Mouse (Mus musculus) C2C12 (cell line): Measurements from ENCODE around the gene Uck2. TPM values are rescaled to one million over a fixed set of nuclear protein-coding genes. Genes with fewer than 3 reads are reported as not detected.

Experiments
- H3K27me3 ChIP-seq: one replicate; pipeline ENCODE4 v1.6.1; 2011; ENCODE audit not compliant: control insufficient read depth, insufficient read depth, insufficient read length
- H3K36me3 ChIP-seq: one replicate; pipeline ENCODE4 v1.6.1; 2011; ENCODE audit not compliant: control insufficient read depth, insufficient read depth
- H3K4me3 ChIP-seq: one replicate; pipeline ENCODE4 v1.5.1; 2011; ENCODE audit warnings: mild to moderate bottlenecking, control low read depth; ENCODE audit not compliant: poor library complexity, insufficient read depth, severe bottlenecking
- H3K79me2 ChIP-seq: one replicate; pipeline ENCODE4 v1.6.1; 2011; ENCODE audit not compliant: control insufficient read depth, insufficient read depth
- H3K79me3 ChIP-seq: one replicate; pipeline ENCODE4 v1.6.1; 2011; ENCODE audit warnings: low read depth, control low read depth
- H3ac ChIP-seq: one replicate; pipeline ENCODE3; 2011; ENCODE audit warnings: low read depth; ENCODE audit not compliant: control insufficient read depth, insufficient read length
- CEBPB ChIP-seq: IDR thresholded peaks from one replicate; pipeline ENCODE4 v1.6.1; 2011; ENCODE audit warnings: low read depth, mild to moderate bottlenecking, control low read depth, moderate library complexity
- CTCF ChIP-seq: IDR thresholded peaks from one replicate; pipeline ENCODE4 v1.5.1; 2011; ENCODE audit not compliant: control insufficient read depth, insufficient read depth, insufficient read length
- FOSL1 ChIP-seq: IDR thresholded peaks from one replicate; pipeline ENCODE4 v1.8.0; 2011; ENCODE audit warnings: mild to moderate bottlenecking, low read length; ENCODE audit not compliant: poor library complexity, insufficient read depth, severe bottlenecking
- MAX ChIP-seq: IDR thresholded peaks from one replicate; pipeline ENCODE4 v1.6.1; 2011; ENCODE audit warnings: mild to moderate bottlenecking, control low read depth
- MYOD1 ChIP-seq: IDR thresholded peaks from one replicate; pipeline ENCODE4 v1.6.1; 2011; ENCODE audit warnings: low read depth; ENCODE audit not compliant: control insufficient read depth, insufficient read length
- MYOG ChIP-seq: IDR thresholded peaks from one replicate; pipeline ENCODE4 v1.6.1; 2011; ENCODE audit not compliant: control insufficient read depth, insufficient read length; ENCODE audit errors: extremely low read depth
- USF1 ChIP-seq: IDR thresholded peaks from one replicate; pipeline ENCODE4 v1.6.1; 2011; ENCODE audit warnings: low read depth, mild to moderate bottlenecking, control low read depth, moderate library complexity
- polyA plus RNA-seq: library from polyadenylated mRNA; unstranded; fragments of >200 nt; fragmentation: generic; extraction: Trizol; gene quantifications from one replicate; pipeline ENCODE4 v1.2.1, GENCODE M21; 2012; ENCODE audit warnings: missing spikeins

Gene Uck2
- polyA plus RNA-seq, 1 experiment = 104 TPM

DNA sequence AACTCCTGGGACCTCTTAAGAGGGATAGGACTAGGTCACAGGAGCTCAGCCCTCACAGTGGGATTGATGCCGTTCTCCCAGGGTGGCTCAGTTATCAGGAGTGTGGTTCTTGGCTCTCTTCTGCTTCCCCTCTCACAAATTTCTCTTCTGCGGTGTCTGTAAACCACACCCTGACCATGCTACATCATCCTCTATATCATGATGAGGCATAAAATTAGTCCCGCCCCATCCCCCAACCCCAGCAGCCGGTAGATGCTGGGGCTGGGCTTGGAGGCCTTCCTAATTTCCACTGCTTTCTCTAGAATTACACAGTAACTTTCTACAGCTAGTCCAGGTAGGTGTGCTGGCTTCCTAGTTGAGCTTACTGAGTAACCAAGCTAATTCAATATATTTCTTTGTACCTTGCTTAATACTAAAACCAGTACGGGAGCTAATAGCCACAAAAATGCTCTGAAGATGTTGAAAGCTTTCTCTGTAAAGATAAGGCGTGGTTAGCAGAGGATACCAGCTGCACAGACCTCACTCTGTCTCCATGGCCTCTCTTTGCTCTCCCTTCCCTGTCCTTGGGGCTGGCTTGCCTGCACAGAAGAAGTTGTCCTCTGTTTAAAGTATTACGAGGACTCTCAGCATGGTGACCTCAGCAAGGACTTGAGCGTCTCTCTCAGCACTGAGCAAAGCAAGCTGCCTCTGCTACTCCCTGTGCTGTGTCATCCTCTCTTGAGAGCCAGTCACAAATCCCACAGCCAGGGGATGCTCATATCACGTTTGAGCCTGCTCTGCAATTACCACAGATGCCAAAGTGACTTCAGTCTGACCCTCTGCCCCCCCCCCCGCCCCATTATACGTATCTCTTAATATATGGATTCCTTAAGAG is 3.8 kb upstream of the Uck2 start:
- H3K79me3 ChIP-seq = peaks cover 6% of the 10 kb centered on the region
- no peaks in the 10 kb centered on the region for H3K27me3 ChIP-seq
- no peaks in the 10 kb centered on the region for H3K36me3 ChIP-seq
- H3K79me2 ChIP-seq = peaks cover 10% of the 10 kb centered on the region
- TF ChIP-seq MYOG (no peak), CEBPB (peak; percentile 3), MYOD1 (peak; percentile 3)
- H3ac ChIP-seq = peak overlapping the region; percentile 61
- H3K4me3 ChIP-seq = no peak overlapping the region

DNA sequence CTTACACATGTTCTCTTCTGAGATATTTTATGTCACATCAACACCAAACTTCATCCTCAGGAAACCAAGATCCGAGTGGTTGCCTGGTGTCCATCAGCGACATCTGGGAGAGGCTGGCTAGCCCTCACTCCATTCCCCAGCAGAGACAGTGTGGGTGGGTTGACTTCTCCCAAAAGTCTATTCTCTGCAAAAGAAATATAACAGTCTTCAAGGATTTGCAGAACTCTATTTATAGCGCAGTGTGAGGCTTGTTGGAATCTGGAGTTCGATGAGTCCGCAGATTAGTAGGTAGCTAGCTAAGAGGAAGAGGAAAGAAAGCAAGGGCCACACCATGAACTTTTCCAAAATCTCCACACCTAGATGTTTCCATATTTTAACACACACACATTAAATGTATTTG is 2.0 kb upstream of the Uck2 start:
- no peak overlapping the region for H3ac ChIP-seq
- TF ChIP-seq MYOD1 (no peak), MYOG (no peak), FOSL1 (no peak), CTCF (no peak), CEBPB (no peak), USF1 (no peak), MAX (no peak)
- no peaks in the 10 kb centered on the region for H3K27me3 ChIP-seq
- H3K79me3 ChIP-seq = peaks cover 23% of the 10 kb centered on the region
- H3K79me2 ChIP-seq = peaks cover 28% of the 10 kb centered on the region
- peaks cover 3% of the 10 kb centered on the region for H3K36me3 ChIP-seq
- H3K4me3 ChIP-seq = no peak overlapping the region

DNA sequence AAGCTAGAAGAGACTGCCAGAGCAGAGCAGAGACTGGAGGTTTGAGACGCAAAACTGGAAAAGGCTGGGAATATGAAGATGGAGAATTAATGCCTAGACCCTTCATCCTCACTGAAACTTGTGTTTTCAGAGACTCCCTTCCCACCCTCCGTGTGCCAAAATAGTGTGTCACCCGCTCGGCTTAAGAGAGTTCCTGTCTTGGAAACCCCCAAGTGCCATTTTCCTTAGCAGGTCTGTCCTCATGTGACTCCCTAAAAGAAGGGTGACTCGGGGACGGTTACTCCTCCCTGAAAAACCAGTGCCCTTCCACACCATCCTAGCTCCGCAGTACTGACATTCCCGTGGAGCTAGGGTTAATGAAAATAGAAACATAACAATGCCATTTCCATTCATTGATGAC is 236 bp upstream of the Uck2 start:
- H3K79me3 ChIP-seq = peaks cover 41% of the 10 kb centered on the region
- H3K79me2 ChIP-seq = peaks cover 46% of the 10 kb centered on the region
- no peak overlapping the region for H3ac ChIP-seq
- no peaks in the 10 kb centered on the region for H3K27me3 ChIP-seq
- H3K36me3 ChIP-seq = peaks cover 12% of the 10 kb centered on the region
- H3K4me3 ChIP-seq = peak overlapping the region; percentile 87
- no peak for TF ChIP-seq MYOD1
- no peak for TF ChIP-seq USF1
- no peak for TF ChIP-seq CTCF
- TF ChIP-seq MAX = no peak
- no peak for TF ChIP-seq CEBPB
- TF ChIP-seq FOSL1 = no peak
- TF ChIP-seq MYOG = no peak

DNA sequence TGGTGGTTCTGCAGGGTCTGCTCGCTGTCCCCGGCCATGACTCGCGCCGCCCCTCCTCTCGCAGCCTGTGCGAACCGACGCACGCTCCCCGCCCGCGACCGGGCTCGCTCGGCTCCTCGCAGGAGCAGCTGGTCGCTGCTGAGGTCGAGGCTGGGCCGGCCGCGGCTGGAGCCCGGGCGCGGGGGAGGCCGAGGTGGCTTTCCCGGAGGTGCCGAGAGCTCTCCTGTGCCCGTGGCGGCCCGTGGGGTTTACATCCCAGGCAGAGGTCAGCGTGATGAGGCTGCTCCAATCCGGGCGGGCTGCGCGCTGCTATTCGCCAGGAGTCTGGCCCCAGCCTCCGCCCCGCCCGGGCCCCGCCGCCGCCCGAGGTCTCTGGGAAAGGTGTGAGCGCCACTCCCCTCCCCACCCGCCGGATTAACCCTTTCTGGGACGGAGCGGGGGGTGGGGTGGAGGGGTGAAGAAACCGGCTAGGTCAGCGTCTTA is 242 bp downstream of the Uck2 start:
- peaks cover 51% of the 10 kb centered on the region for H3K79me2 ChIP-seq
- peaks cover 16% of the 10 kb centered on the region for H3K36me3 ChIP-seq
- H3K4me3 ChIP-seq = peak overlapping the region; percentile 87
- H3K79me3 ChIP-seq = peaks cover 46% of the 10 kb centered on the region
- H3K27me3 ChIP-seq = no peaks in the 10 kb centered on the region
- no peak for TF ChIP-seq MYOD1
- no peak for TF ChIP-seq CTCF
- no peak for TF ChIP-seq MAX
- no peak for TF ChIP-seq USF1
- no peak for TF ChIP-seq FOSL1
- peak overlapping the region; percentile 72 for H3ac ChIP-seq

DNA sequence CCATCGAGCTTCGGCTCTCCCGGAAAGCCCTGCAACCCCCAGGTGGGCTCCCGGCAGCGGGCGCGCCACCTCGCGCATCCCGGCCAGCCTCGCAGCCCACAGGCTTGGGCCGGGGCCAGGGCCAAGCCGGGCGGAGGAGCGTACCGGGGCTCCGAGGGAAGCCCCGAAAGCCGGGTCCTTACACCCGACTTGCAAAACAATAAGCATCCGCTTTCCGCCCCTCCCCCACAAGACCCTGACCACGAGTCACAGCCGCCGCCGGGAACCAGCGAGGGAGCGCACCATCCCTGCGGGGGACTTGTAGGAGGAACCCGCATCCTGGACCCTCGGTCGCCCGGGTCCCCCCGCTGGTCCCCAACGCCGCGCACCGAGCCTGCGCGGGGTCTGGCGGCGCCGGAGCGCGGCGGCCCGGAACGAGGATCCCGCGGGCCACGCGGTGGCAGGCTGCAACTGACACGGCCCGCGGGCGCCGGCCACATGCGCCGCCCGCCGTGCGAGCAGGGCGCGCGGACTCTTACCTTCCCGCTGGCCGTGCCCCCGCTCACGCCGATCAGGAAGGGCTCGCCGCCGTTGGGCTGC is 773 bp downstream of the Uck2 start:
- no peak for TF ChIP-seq USF1
- TF ChIP-seq CTCF = peak; percentile 12
- H3K27me3 ChIP-seq = no peaks in the 10 kb centered on the region
- peaks cover 56% of the 10 kb centered on the region for H3K79me2 ChIP-seq
- H3ac ChIP-seq = peak overlapping the region; percentile 72
- peak overlapping the region; percentile 87 for H3K4me3 ChIP-seq
- H3K79me3 ChIP-seq = peaks cover 51% of the 10 kb centered on the region
- H3K36me3 ChIP-seq = peaks cover 19% of the 10 kb centered on the region
